Mouse (Mus musculus): ENCODE measurements at regions not wholly inside any gene's neighbourhood (a gene's known extent, or its start where the extent isn't known, plus 50 kb on each side); places are given as distances from the start of the nearest gene placed in this dataset.

DNA sequence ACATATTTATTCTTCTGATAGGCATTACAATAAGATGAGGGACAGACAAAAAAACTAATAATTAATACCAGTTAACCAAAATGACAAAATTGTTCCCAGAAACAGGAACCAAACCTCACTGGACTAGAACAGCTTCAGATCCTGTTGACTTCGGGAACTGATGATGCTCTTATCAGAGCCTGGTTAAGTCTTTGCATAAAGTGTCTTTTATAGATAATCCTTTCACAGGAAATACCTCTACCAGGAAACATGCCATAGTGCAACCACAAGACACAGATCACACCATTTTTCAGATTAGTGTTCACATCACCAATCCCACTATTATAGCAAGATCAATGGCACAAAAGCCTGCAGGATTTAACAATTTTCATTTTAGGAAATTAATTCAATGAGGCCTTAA is 478.1 kb downstream of the Gm11232 start:
- no peaks in the 10 kb centered on the region for H3K27me3 ChIP-seq (ENCODE audit: insufficient read depth, low read length)
- no peak overlapping the region for H3K4me2 ChIP-seq (ENCODE audit: low read depth, low read length, poor library complexity, severe bottlenecking)

GRCm38 (mm10) chr4:71259897-71260296 is 497.9 kb downstream of the Gm11232 start:
- Histone ChIP-seq H3K36me3 (ENCODE audit: insufficient read depth, low read length) (no peaks in the 10 kb centered on the region), H3K4me3 (ENCODE audit: low read depth, low read length) (no peak overlapping the region), H3K27ac (ENCODE audit: low read depth, low read length) (no peak overlapping the region), H3K4me1 (ENCODE audit: insufficient read depth, low read length) (no peaks in the 10 kb centered on the region), H3K4me2 (ENCODE audit: low read depth, low read length, poor library complexity, severe bottlenecking) (no peak overlapping the region), H3K9me3 (ENCODE audit: low read length) (no peaks in the 10 kb centered on the region), H3K27me3 (ENCODE audit: insufficient read depth, low read length) (no peaks in the 10 kb centered on the region), H3K9ac (replicated peaks; ENCODE audit: low read length, poor library complexity, severe bottlenecking) (no peak overlapping the region)
- ATAC-seq (ENCODE audit: low FRiP score) (no peak), DNase-seq (ENCODE audit: low spot score) (no peak)
- TF ChIP-seq CTCF (IDR thresholded peaks at IDR 0.05), result no peak
- 85% methylated on average over 2 of the region's 2 CpGs for WGBS

More for the DNA sequence above, 478.1 kb downstream of the Gm11232 start:
- no peak for TF ChIP-seq CTCF (IDR thresholded peaks at IDR 0.05)
- ATAC-seq (ENCODE audit: low FRiP score) (no peak), DNase-seq (ENCODE audit: low spot score) (no peak)
- Histone ChIP-seq H3K4me1 (ENCODE audit: insufficient read depth, low read length) (no peaks in the 10 kb centered on the region), H3K36me3 (ENCODE audit: insufficient read depth, low read length) (no peaks in the 10 kb centered on the region), H3K27ac (ENCODE audit: low read depth, low read length) (no peak overlapping the region), H3K4me3 (ENCODE audit: low read depth, low read length) (no peak overlapping the region), H3K9me3 (ENCODE audit: low read length) (no peaks in the 10 kb centered on the region), H3K9ac (replicated peaks; ENCODE audit: low read length, poor library complexity, severe bottlenecking) (no peak overlapping the region)
- 73% methylated on average over 1 of the region's 1 CpGs for WGBS

DNA sequence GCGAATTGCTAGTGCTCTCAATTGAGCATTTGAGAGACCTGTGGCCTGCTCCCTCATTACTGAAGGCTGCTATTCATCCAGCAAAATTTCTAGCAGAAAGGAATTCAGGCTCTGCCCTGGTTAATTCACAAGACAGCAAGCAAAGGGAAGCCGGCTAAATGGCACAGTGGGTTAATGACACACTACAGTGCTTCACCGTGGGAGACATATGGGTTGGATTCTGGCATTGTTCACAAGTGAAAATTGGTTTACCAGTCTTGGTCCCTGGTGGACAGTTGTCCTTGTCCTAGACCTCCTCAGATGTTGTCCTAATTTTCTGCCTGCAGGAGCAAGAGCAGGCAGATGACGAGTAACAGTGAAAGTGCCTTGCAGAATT is 527.3 kb downstream of the Gm11232 start:
- no peaks in the 10 kb centered on the region for H3K4me1 ChIP-seq (ENCODE audit: insufficient read depth, low read length)
- ATAC-seq (ENCODE audit: low FRiP score) (peak; percentile 56), DNase-seq (ENCODE audit: low spot score) (peak; percentile 85)
- H3K9ac ChIP-seq (replicated peaks; ENCODE audit: low read length, poor library complexity, severe bottlenecking), result no peak overlapping the region
- TF ChIP-seq CTCF (IDR thresholded peaks at IDR 0.05), result no peak
- no peak overlapping the region for H3K4me2 ChIP-seq (ENCODE audit: low read depth, low read length, poor library complexity, severe bottlenecking)
- no peak overlapping the region for H3K4me3 ChIP-seq (ENCODE audit: low read depth, low read length)
- no peaks in the 10 kb centered on the region for H3K9me3 ChIP-seq (ENCODE audit: low read length)
- H3K27ac ChIP-seq (ENCODE audit: low read depth, low read length), result 0 out of 2 replicates have a peak overlapping the region, but pooled peaks have one; percentile 19
- H3K27me3 ChIP-seq (ENCODE audit: insufficient read depth, low read length), result no peaks in the 10 kb centered on the region
- no peaks in the 10 kb centered on the region for H3K36me3 ChIP-seq (ENCODE audit: insufficient read depth, low read length)
- WGBS, result 13% methylated on average over 4 of the region's 4 CpGs

DNA sequence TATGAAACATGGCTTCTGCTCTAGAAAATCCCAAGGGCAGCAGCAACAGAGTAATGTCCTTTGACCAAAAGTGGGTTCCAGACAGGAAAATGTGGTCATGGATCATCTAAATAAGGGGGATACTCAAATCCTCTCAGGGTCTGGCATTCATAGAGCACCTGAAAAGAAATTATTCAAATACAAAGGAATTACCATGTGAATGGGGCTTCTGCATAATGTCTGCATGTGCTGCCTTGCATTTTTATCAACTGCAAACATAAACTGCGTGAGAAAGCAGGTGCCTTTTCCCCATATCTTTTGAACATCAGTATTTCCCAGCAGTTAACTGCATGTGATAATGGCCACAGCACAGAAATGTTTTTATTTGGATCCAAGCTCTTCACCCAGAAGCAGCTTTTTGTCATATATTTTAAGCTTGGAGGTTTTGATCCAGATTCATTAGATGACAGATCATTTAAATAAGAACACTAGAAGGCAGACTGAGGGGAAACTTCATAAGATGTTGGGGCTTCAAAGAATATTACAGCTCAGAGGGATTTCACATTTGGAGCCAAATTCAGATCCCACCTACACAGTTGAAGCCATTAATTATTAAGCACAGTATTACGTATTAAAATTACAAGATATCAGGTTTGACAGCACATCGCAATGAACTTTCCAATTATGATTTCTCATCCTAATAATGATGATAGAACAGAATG is 527.8 kb downstream of the Gm11232 start:
- H3K9ac ChIP-seq (replicated peaks; ENCODE audit: low read length, poor library complexity, severe bottlenecking), result no peak overlapping the region
- H3K27me3 ChIP-seq (ENCODE audit: insufficient read depth, low read length), result no peaks in the 10 kb centered on the region
- H3K4me1 ChIP-seq (ENCODE audit: insufficient read depth, low read length), result no peaks in the 10 kb centered on the region
- WGBS, result 32% methylated on average over 3 of the region's 3 CpGs
- no peaks in the 10 kb centered on the region for H3K36me3 ChIP-seq (ENCODE audit: insufficient read depth, low read length)
- H3K9me3 ChIP-seq (ENCODE audit: low read length), result no peaks in the 10 kb centered on the region
- H3K4me2 ChIP-seq (ENCODE audit: low read depth, low read length, poor library complexity, severe bottlenecking), result no peak overlapping the region
- ATAC-seq (ENCODE audit: low FRiP score) (peak; percentile 34; the same call in 1 of the 2 replicates), DNase-seq (ENCODE audit: low spot score) (peak; percentile 7)
- H3K27ac ChIP-seq (ENCODE audit: low read depth, low read length), result 0 out of 2 replicates have a peak overlapping the region, but pooled peaks have one; percentile 19
- no peak for TF ChIP-seq CTCF (IDR thresholded peaks at IDR 0.05)
- H3K4me3 ChIP-seq (ENCODE audit: low read depth, low read length), result no peak overlapping the region

GRCm38 (mm10) chr4:71226653-71227052 is 531.1 kb downstream of the Gm11232 start:
- no peaks in the 10 kb centered on the region for H3K9me3 ChIP-seq (ENCODE audit: low read length)
- H3K27me3 ChIP-seq (ENCODE audit: insufficient read depth, low read length), result no peaks in the 10 kb centered on the region
- H3K27ac ChIP-seq (ENCODE audit: low read depth, low read length), result no peak overlapping the region
- H3K4me3 ChIP-seq (ENCODE audit: low read depth, low read length), result no peak overlapping the region
- H3K4me1 ChIP-seq (ENCODE audit: insufficient read depth, low read length), result no peaks in the 10 kb centered on the region
- 90% methylated on average over 4 of the region's 4 CpGs for WGBS
- H3K36me3 ChIP-seq (ENCODE audit: insufficient read depth, low read length), result no peaks in the 10 kb centered on the region
- no peak overlapping the region for H3K9ac ChIP-seq (replicated peaks; ENCODE audit: low read length, poor library complexity, severe bottlenecking)
- no peak overlapping the region for H3K4me2 ChIP-seq (ENCODE audit: low read depth, low read length, poor library complexity, severe bottlenecking)
- DNase-seq (ENCODE audit: low spot score), result no peak
- no peak for ATAC-seq (ENCODE audit: low FRiP score)
- TF ChIP-seq CTCF (IDR thresholded peaks at IDR 0.05), result no peak

DNA sequence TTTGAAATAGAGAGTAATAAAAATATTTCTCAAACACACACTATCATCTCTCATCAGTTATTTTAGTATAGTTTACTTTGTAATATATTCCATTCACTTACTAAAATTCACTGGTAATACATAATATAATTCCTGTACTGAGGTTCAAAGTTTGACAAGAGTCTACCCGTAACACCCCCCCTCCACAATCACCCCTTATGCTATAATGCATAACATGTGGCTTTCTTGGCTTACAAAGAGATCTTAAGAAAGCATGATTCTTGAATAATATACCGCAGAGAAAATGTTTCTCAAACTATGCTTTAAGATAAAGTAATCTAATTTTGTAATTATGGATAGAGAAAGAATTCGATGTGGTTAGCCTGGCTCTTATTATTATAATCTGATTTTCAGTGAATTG is 539.7 kb downstream of the Gm11232 start:
- H3K9me3 ChIP-seq (ENCODE audit: low read length), result no peaks in the 10 kb centered on the region
- H3K4me3 ChIP-seq (ENCODE audit: low read depth, low read length), result no peak overlapping the region
- DNase-seq (ENCODE audit: low spot score), result no peak
- H3K36me3 ChIP-seq (ENCODE audit: insufficient read depth, low read length), result no peaks in the 10 kb centered on the region
- no peaks in the 10 kb centered on the region for H3K4me1 ChIP-seq (ENCODE audit: insufficient read depth, low read length)
- no peak for TF ChIP-seq CTCF (IDR thresholded peaks at IDR 0.05)
- no peak overlapping the region for H3K9ac ChIP-seq (replicated peaks; ENCODE audit: low read length, poor library complexity, severe bottlenecking)
- no peak overlapping the region for H3K27ac ChIP-seq (ENCODE audit: low read depth, low read length)
- H3K27me3 ChIP-seq (ENCODE audit: insufficient read depth, low read length), result no peaks in the 10 kb centered on the region
- no peak for ATAC-seq (ENCODE audit: low FRiP score)
- no peak overlapping the region for H3K4me2 ChIP-seq (ENCODE audit: low read depth, low read length, poor library complexity, severe bottlenecking)
- WGBS, result 80% methylated on average over 3 of the region's 3 CpGs

Data from midbrain, postnatal 0 days (tissue).